Mouse (Mus musculus): ENCODE data around the gene Rapgef3. TPM values are rescaled to one million over a fixed set of nuclear protein-coding genes. Genes with fewer than 3 reads are reported as not detected.

Gene Rapgef3
- total and polyA plus RNA-seq, 2 experiments from 2014 or later: 17.6 to 57.8 TPM

DNA sequence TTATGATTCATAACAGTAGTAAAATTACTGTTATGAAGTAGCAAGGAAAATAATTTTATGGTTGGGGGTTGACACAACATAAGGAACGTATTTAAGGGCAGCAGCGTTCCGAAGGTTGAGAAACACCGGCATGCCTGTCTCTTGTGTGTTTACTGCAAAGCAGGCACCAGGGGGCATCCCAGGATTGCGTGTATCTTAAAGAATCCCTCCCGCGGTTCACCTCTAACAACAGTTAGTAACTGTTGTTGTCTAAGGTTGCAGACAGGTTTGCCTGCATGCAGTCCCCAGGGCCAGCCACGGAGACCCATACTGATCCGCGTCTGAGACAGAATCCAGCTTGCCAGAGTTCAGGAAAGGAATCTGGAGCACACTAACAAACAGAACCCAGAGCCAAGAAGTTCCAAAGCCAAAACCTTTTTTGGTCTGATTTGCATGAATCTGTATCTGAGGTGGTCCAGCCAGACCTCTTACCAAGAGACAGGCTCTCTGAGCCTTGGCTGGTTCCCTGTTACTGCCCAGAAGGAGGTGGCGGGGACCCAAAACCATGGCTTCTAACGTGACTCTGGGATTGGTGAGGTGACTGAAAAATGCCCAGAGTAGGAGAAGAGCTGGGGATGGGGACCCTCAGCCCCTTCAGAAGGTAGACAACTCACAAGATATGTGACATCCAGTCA is 49.8 kb downstream of the Rapgef3 start:
- H3K9me3 ChIP-seq (replicated peaks; ENCODE audit: control insufficient read depth, low read length): no peaks in the 10 kb centered on the region
- ATAC-seq (ENCODE audit: insufficient read depth, low read depth) (peak; percentile 76), DNase-seq (ENCODE audit: low spot score) (peak; percentile 82)
- peak overlapping the region; percentile 11; the same call in 1 of the 2 replicates for H3K4me3 ChIP-seq (ENCODE audit: low read depth, low read length)
- peak overlapping the region; percentile 5; the same call in 1 of the 2 replicates for H3K9ac ChIP-seq (replicated peaks; ENCODE audit: low read depth, low read length)
- no peaks in the 10 kb centered on the region for H3K36me3 ChIP-seq (replicated peaks; ENCODE audit: control insufficient read depth, insufficient read depth, low read length)
- H3K4me2 ChIP-seq (ENCODE audit: low read depth, low read length): no peak overlapping the region
- no peak for TF ChIP-seq EP300 (IDR thresholded peaks at IDR 0.05; ENCODE audit: low read depth)
- TF ChIP-seq CTCF (IDR thresholded peaks at IDR 0.05; ENCODE audit: low read depth): peak; percentile 87
- no peak overlapping the region for H3K27ac ChIP-seq (ENCODE audit: low read depth)
- H3K27me3 ChIP-seq (ENCODE audit: control insufficient read depth, insufficient read depth, low read length): no peaks in the 10 kb centered on the region
- WGBS: 20% methylated on average over 12 of the region's 12 CpGs
- peaks cover 11% of the 10 kb centered on the region; the same call in 1 of the 2 replicates for H3K4me1 ChIP-seq (ENCODE audit: control insufficient read depth, insufficient read depth)

DNA sequence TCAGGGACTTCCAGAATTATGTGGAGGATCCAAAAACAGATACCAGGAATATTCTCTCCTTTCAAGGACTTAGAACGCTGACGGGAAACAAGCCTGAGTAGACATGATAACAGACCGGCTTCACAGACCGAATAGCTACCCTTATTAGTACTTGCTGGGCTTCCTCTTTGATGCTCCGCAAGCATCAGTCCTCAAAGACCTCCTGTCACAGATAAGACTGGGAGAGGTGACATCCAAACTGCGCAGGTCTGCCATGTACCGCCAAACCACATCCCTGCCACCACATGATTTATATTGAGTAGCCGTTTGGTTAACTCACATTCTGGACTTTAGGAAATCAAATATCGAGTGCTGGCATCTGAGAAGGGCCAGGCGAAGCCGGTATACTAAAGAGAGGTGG is 51.0 kb downstream of the Rapgef3 start:
- TF ChIP-seq CTCF (IDR thresholded peaks at IDR 0.05; ENCODE audit: low read depth) (no peak), EP300 (IDR thresholded peaks at IDR 0.05; ENCODE audit: low read depth) (no peak)
- no peak for ATAC-seq (ENCODE audit: insufficient read depth, low read depth)

DNA sequence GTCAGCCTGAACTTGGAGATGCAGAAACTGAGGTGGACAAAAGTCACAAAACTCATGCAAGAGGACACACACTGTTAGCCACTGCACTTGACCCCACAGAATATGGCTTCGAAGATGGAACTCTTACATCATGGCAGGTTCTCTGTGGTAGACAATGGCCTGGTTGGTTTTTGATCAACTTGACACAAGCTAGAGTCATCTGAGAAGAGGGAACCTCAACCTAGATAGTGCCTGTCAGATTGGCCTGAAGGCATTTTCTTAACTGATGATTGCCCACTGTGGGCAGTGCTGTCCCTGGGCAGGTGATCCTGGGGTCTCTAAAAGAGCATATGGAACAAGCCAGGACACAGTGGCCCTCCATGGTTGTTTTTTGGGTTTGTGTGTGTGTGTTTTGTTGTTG is 52.0 kb downstream of the Rapgef3 start:
- 92% methylated on average over 1 of the region's 1 CpGs for WGBS
- no peaks in the 10 kb centered on the region for H3K36me3 ChIP-seq (replicated peaks; ENCODE audit: control insufficient read depth, insufficient read depth, low read length)
- no peaks in the 10 kb centered on the region for H3K9me3 ChIP-seq (replicated peaks; ENCODE audit: control insufficient read depth, low read length)
- no peaks in the 10 kb centered on the region for H3K27me3 ChIP-seq (ENCODE audit: control insufficient read depth, insufficient read depth, low read length)
- H3K4me1 ChIP-seq (ENCODE audit: control insufficient read depth, insufficient read depth): peaks cover 10% of the 10 kb centered on the region; the same call in 1 of the 2 replicates
- DNase-seq (ENCODE audit: low spot score): no peak
- no peak overlapping the region for H3K27ac ChIP-seq (ENCODE audit: low read depth)
- ATAC-seq (ENCODE audit: insufficient read depth, low read depth): no peak
- no peak overlapping the region for H3K4me3 ChIP-seq (ENCODE audit: low read depth, low read length)
- TF ChIP-seq CTCF (IDR thresholded peaks at IDR 0.05; ENCODE audit: low read depth) (no peak), EP300 (IDR thresholded peaks at IDR 0.05; ENCODE audit: low read depth) (no peak)
- no peak overlapping the region for H3K4me2 ChIP-seq (ENCODE audit: low read depth, low read length)
- no peak overlapping the region for H3K9ac ChIP-seq (replicated peaks; ENCODE audit: low read depth, low read length)

More for the DNA sequence above, 51.0 kb downstream of the Rapgef3 start:
- 54% methylated on average over 11 of the region's 11 CpGs for WGBS
- Histone ChIP-seq H3K4me3 (ENCODE audit: low read depth, low read length) (no peak overlapping the region), H3K27me3 (ENCODE audit: control insufficient read depth, insufficient read depth, low read length) (no peaks in the 10 kb centered on the region), H3K36me3 (replicated peaks; ENCODE audit: control insufficient read depth, insufficient read depth, low read length) (no peaks in the 10 kb centered on the region), H3K9me3 (replicated peaks; ENCODE audit: control insufficient read depth, low read length) (no peaks in the 10 kb centered on the region), H3K4me1 (ENCODE audit: control insufficient read depth, insufficient read depth) (peaks cover 11% of the 10 kb centered on the region; the same call in 1 of the 2 replicates), H3K4me2 (ENCODE audit: low read depth, low read length) (no peak overlapping the region), H3K9ac (replicated peaks; ENCODE audit: low read depth, low read length) (no peak overlapping the region), H3K27ac (ENCODE audit: low read depth) (no peak overlapping the region)
- DNase-seq (ENCODE audit: low spot score): no peak

- no peaks in the 10 kb centered on the region for H3K36me3 ChIP-seq (replicated peaks; ENCODE audit: control insufficient read depth, insufficient read depth, low read length)
- H3K9me3 ChIP-seq (replicated peaks; ENCODE audit: control insufficient read depth, low read length): no peaks in the 10 kb centered on the region
- no peak overlapping the region for H3K9ac ChIP-seq (replicated peaks; ENCODE audit: low read depth, low read length)
- no peak overlapping the region for H3K27ac ChIP-seq (ENCODE audit: low read depth)
- H3K4me3 ChIP-seq (ENCODE audit: low read depth, low read length): no peak overlapping the region
- no peak for ATAC-seq (ENCODE audit: insufficient read depth, low read depth)
- no peak for DNase-seq (ENCODE audit: low spot score)
- 87% methylated on average over 8 of the region's 8 CpGs for WGBS
- H3K4me1 ChIP-seq (ENCODE audit: control insufficient read depth, insufficient read depth): 0 out of 2 replicates have a peak, but pooled peaks cover 4% of the 10 kb centered on the region
- no peak overlapping the region for H3K4me2 ChIP-seq (ENCODE audit: low read depth, low read length)
- no peaks in the 10 kb centered on the region for H3K27me3 ChIP-seq (ENCODE audit: control insufficient read depth, insufficient read depth, low read length)
- TF ChIP-seq EP300 (IDR thresholded peaks at IDR 0.05; ENCODE audit: low read depth): no peak
- no peak for TF ChIP-seq CTCF (IDR thresholded peaks at IDR 0.05; ENCODE audit: low read depth)
Observed at GRCm38 (mm10) chr15:97715083-97715482, 52.7 kb downstream of the Rapgef3 start.

- H3K4me1 ChIP-seq (ENCODE audit: control insufficient read depth, insufficient read depth): no peaks in the 10 kb centered on the region
- no peak overlapping the region for H3K9ac ChIP-seq (replicated peaks; ENCODE audit: low read depth, low read length)
- H3K9me3 ChIP-seq (replicated peaks; ENCODE audit: control insufficient read depth, low read length): no peaks in the 10 kb centered on the region
- 67% methylated on average over 6 of the region's 6 CpGs for WGBS
- H3K4me3 ChIP-seq (ENCODE audit: low read depth, low read length): no peak overlapping the region
- ATAC-seq (ENCODE audit: insufficient read depth, low read depth) (no peak), DNase-seq (ENCODE audit: low spot score) (no peak)
- no peaks in the 10 kb centered on the region for H3K36me3 ChIP-seq (replicated peaks; ENCODE audit: control insufficient read depth, insufficient read depth, low read length)
- TF ChIP-seq EP300 (IDR thresholded peaks at IDR 0.05; ENCODE audit: low read depth): no peak
- TF ChIP-seq CTCF (IDR thresholded peaks at IDR 0.05; ENCODE audit: low read depth): no peak
- no peak overlapping the region for H3K4me2 ChIP-seq (ENCODE audit: low read depth, low read length)
- no peaks in the 10 kb centered on the region for H3K27me3 ChIP-seq (ENCODE audit: control insufficient read depth, insufficient read depth, low read length)
- H3K27ac ChIP-seq (ENCODE audit: low read depth): no peak overlapping the region
Observed at GRCm38 (mm10) chr15:97712546-97712945, 55.2 kb downstream of the Rapgef3 start.

Data from heart, postnatal 0 days (tissue).